Mouse (Mus musculus): ENCODE data around the gene Lacc1. TPM values are rescaled to one million over a fixed set of nuclear protein-coding genes. Genes with fewer than 3 reads are reported as not detected.
A peak's percentile ranks its signal among the peaks of the same experiment; 100 is the strongest.

The Lacc1 gene
- polyA plus RNA-seq (2012; rRNA removed), result 4.4 and 6.9 TPM in 2 replicates

DNA sequence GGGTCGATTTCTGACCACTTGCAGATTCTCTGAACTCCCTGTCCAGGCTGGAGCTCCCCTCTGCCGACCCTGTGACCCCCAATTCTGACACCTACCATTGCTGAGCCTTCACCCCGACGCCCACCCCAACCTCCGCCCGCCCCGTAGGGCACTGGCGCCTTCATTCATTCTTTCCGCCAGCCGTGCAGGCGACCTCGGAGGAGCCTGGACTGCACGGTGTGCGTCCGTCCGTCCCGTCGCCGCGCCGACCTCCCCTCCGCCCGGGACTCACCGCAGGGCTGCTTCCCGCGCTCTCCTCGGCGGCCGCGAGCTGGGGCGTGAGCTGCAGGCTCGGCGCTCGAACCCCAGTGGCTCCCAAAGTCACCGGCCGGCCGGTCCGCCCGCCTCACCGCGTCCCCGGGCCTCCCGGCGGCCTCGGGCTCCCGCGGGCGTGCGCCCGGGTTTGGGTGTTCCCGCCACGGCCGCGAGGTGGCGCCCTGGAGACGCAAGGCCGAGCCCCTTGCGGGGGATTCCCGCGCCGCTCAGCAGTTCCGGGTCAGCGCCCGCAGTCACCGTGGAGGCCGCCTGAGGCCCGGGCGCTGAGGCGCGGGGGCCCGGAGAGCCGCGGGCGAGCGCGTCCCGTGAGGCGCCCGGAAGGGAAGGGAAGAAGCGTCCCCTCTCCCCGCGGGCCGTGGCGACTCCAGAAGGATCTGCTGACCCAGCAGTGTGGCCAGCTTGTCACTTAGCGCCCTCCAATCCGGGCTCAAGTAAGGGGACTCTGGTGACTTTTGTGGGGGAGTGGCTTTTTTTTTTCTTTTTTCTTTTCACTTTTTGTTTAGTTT, at the start of gene Lacc1, which contains the start of gene Ccdc122:
Gene Lacc1 (minus strand): TSS at position 679 of the 821 bp plus-strand sequence.
Gene Ccdc122 (plus strand): TSS at position 547 of the 821 bp plus-strand sequence.
- H3K27me3 ChIP-seq (ENCODE audit: control insufficient read depth, insufficient read depth, low read length), result no peaks in the 10 kb centered on the region
- 1% methylated on average over 85 of the region's 86 CpGs for WGBS
- H3K36me3 ChIP-seq (ENCODE audit: control insufficient read depth, insufficient read depth, low read length), result no peaks in the 10 kb centered on the region
- no peak; the same call in 1 of the 2 replicates for TF ChIP-seq POLR2A (IDR thresholded peaks at IDR 0.05; ENCODE audit: low read depth, low read length)
- peak; percentile 76 for TF ChIP-seq CTCF (IDR thresholded peaks at IDR 0.05; ENCODE audit: extremely low read depth, insufficient read depth, insufficient read length, insufficient replicate concordance)
- H3K4me3 ChIP-seq (ENCODE audit: extremely low read depth, insufficient read depth, insufficient read length), result peak within 1 kb of the TSS; percentile 73
- H3K27ac ChIP-seq (ENCODE audit: insufficient read depth, low read length), result peak within 1 kb of the TSS; percentile 91
- peak; percentile 59 to 84 for DNase-seq (ENCODE audit: low read depth in 1 of 2, low spot score in 2 of 2)
- peaks cover 10% of the 10 kb centered on the region for H3K4me1 ChIP-seq (ENCODE audit: control insufficient read depth, insufficient read depth, insufficient read length)

DNA sequence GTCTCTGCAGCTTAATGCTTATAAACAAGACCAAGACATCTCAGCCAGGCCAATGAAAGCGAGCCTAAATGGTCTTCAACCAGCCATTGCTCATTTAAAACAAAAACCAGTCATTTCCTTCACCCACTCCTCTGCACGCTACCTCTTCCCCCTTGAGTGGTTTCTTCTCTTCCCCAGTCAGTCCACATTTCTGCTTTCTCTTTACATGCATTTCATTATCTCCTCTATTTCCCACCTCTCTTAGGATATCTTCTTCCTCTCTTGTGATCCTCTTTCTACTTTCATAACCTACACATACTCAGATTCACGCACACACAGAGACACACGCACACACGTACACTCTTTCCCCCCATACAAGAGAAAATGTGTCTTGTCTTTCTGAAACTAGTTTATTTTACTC, 44.5 kb upstream of the Lacc1 start:
- Histone ChIP-seq H3K27ac (ENCODE audit: insufficient read depth, low read length) (no peak overlapping the region), H3K36me3 (ENCODE audit: control insufficient read depth, insufficient read depth, low read length) (no peaks in the 10 kb centered on the region), H3K4me3 (ENCODE audit: extremely low read depth, insufficient read depth, insufficient read length) (no peak overlapping the region), H3K4me1 (ENCODE audit: control insufficient read depth, insufficient read depth, insufficient read length) (no peaks in the 10 kb centered on the region), H3K27me3 (ENCODE audit: control insufficient read depth, insufficient read depth, low read length) (no peaks in the 10 kb centered on the region)
- 64% methylated on average over 5 of the region's 5 CpGs for WGBS
- DNase-seq (ENCODE audit: low read depth in 1 of 2, low spot score in 2 of 2), result no peak
- TF ChIP-seq POLR2A (IDR thresholded peaks at IDR 0.05; ENCODE audit: low read depth, low read length) (no peak), CTCF (IDR thresholded peaks at IDR 0.05; ENCODE audit: extremely low read depth, insufficient read depth, insufficient read length, insufficient replicate concordance) (no peak)

DNA sequence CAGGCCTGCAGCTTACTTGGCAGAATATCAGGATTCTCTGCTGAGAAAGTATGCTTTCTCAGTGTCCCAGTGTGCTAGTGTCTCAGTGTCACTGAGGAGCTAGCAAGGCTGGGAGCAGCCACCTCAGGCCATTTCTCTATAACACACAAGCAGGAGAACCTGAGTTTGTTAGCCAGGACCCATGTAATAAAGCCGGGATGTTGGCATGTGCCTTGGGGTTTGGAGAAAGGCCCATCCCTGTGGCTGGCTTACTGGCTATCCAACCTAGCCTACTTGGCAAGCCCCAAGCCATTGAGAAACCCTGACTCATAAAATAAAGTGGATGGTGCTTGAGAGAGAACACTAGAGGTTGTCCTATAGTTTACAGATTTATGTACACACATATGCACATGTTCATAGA, 32.7 kb upstream of the Lacc1 start:
- no peak overlapping the region for H3K27ac ChIP-seq (ENCODE audit: insufficient read depth, low read length)
- H3K4me1 ChIP-seq (ENCODE audit: control insufficient read depth, insufficient read depth, insufficient read length), result no peaks in the 10 kb centered on the region
- no peak overlapping the region for H3K4me3 ChIP-seq (ENCODE audit: extremely low read depth, insufficient read depth, insufficient read length)
- no peaks in the 10 kb centered on the region for H3K36me3 ChIP-seq (ENCODE audit: control insufficient read depth, insufficient read depth, low read length)
- 84% methylated on average over 1 of the region's 1 CpGs for WGBS
- TF ChIP-seq POLR2A (IDR thresholded peaks at IDR 0.05; ENCODE audit: low read depth, low read length) (no peak), CTCF (IDR thresholded peaks at IDR 0.05; ENCODE audit: extremely low read depth, insufficient read depth, insufficient read length, insufficient replicate concordance) (no peak)
- no peaks in the 10 kb centered on the region for H3K27me3 ChIP-seq (ENCODE audit: control insufficient read depth, insufficient read depth, low read length)
- DNase-seq (ENCODE audit: low read depth in 1 of 2, low spot score in 2 of 2), result no peak

DNA sequence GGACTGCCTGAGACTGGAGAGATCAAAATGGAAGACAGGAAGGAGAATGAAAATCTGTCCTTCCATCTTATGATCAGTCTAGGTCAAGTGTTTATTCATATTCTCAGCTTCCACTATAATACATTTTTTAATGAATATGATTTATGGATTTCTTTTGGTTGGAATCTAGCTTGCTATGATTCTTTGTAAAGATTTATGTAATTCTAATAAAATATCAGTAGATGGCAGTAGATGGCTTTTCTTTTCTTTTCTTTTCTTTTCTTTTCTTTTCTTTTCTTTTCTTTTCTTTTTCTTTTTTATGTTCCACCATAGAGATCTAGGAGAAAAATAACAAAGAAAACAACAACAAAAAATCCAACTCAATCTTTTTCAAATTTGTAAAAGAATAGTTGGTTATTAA, 16.6 kb upstream of the Lacc1 start:
- no peaks in the 10 kb centered on the region for H3K27me3 ChIP-seq (ENCODE audit: control insufficient read depth, insufficient read depth, low read length)
- no peak for TF ChIP-seq CTCF (IDR thresholded peaks at IDR 0.05; ENCODE audit: extremely low read depth, insufficient read depth, insufficient read length, insufficient replicate concordance)
- TF ChIP-seq POLR2A (IDR thresholded peaks at IDR 0.05; ENCODE audit: low read depth, low read length), result no peak
- H3K27ac ChIP-seq (ENCODE audit: insufficient read depth, low read length), result no peak overlapping the region
- H3K36me3 ChIP-seq (ENCODE audit: control insufficient read depth, insufficient read depth, low read length), result no peaks in the 10 kb centered on the region; the same call in 1 of the 2 replicates
- no peak for DNase-seq (ENCODE audit: low read depth in 1 of 2, low spot score in 2 of 2)
- no peaks in the 10 kb centered on the region for H3K4me1 ChIP-seq (ENCODE audit: control insufficient read depth, insufficient read depth, insufficient read length)
- H3K4me3 ChIP-seq (ENCODE audit: extremely low read depth, insufficient read depth, insufficient read length), result no peak overlapping the region

DNA sequence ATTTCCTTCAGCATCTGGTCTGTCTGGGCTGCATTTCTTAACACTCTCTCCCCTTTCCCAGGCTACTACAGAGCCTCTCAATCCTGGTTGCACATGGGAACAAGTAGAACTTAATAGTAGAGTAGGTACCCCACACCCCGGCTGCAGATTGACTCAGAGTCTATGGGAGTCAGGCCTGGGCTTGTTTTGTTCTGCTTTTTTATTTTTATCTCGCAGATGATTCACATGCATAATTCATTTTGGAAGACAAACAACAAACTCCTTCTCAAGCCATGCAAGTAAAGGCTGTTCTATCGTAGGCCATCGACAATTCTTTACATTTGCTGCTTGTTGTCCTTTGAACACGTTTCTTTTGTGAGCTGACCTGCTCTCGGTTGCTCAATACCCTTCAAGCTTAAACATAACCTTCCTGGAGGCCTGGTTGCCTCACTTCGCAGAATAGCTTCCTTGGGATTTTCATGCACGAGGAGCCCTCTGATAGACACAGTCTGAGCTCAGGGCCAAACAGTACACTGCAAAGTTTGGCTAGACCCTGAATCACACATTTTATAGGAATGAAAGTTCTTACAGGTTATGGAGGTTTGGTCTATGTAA, 1.2 kb upstream of the Lacc1 start:
- TF ChIP-seq POLR2A (IDR thresholded peaks at IDR 0.05; ENCODE audit: low read depth, low read length), result no peak
- no peak for TF ChIP-seq CTCF (IDR thresholded peaks at IDR 0.05; ENCODE audit: extremely low read depth, insufficient read depth, insufficient read length, insufficient replicate concordance)
- no peak overlapping the region for H3K4me3 ChIP-seq (ENCODE audit: extremely low read depth, insufficient read depth, insufficient read length)
- no peaks in the 10 kb centered on the region for H3K36me3 ChIP-seq (ENCODE audit: control insufficient read depth, insufficient read depth, low read length)
- 54% methylated on average over 8 of the region's 8 CpGs for WGBS
- peaks cover 10% of the 10 kb centered on the region for H3K4me1 ChIP-seq (ENCODE audit: control insufficient read depth, insufficient read depth, insufficient read length)
- H3K27ac ChIP-seq (ENCODE audit: insufficient read depth, low read length), result no peak overlapping the region
- DNase-seq (ENCODE audit: low read depth in 1 of 2, low spot score in 2 of 2), result no peak
- H3K27me3 ChIP-seq (ENCODE audit: control insufficient read depth, insufficient read depth, low read length), result no peaks in the 10 kb centered on the region

DNA sequence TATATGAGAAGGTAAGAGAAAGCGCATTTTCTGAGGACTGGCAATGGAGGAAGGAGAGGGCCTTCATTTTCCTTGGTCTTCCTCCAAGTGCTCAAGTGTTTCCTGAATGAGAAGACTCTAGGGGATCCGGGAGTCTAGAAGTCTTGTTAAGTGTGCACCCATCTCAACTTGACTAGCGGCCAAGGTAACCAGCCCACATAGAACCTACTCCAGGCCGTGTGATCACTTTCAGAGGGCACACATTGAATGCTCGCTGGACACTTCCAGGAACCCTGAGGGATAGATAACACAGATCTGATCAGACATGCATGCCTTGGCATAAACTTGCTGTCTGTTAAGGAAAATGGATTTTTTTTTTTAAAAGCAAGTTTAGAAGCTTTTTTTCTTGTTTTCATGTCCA, 626 bp upstream of the Lacc1 start:
- Histone ChIP-seq H3K4me3 (ENCODE audit: extremely low read depth, insufficient read depth, insufficient read length) (no peak overlapping the region), H3K27me3 (ENCODE audit: control insufficient read depth, insufficient read depth, low read length) (no peaks in the 10 kb centered on the region), H3K36me3 (ENCODE audit: control insufficient read depth, insufficient read depth, low read length) (no peaks in the 10 kb centered on the region), H3K4me1 (ENCODE audit: control insufficient read depth, insufficient read depth, insufficient read length) (peaks cover 10% of the 10 kb centered on the region), H3K27ac (ENCODE audit: insufficient read depth, low read length) (0 out of 2 replicates have a peak overlapping the region, but pooled peaks have one; percentile 28)
- TF ChIP-seq POLR2A (IDR thresholded peaks at IDR 0.05; ENCODE audit: low read depth, low read length), result no peak
- TF ChIP-seq CTCF (IDR thresholded peaks at IDR 0.05; ENCODE audit: extremely low read depth, insufficient read depth, insufficient read length, insufficient replicate concordance), result no peak
- DNase-seq (ENCODE audit: low read depth in 1 of 2, low spot score in 2 of 2), result no peak
- 62% methylated on average over 5 of the region's 5 CpGs for WGBS
